Mouse (Mus musculus): ENCODE results near the gene Trpt1. TPM values are rescaled to one million over a fixed set of nuclear protein-coding genes. Genes with fewer than 3 reads are reported as not detected.

The Trpt1 gene
- total RNA-seq, 1 experiment from 2014 or later = 15.0 TPM

DNA sequence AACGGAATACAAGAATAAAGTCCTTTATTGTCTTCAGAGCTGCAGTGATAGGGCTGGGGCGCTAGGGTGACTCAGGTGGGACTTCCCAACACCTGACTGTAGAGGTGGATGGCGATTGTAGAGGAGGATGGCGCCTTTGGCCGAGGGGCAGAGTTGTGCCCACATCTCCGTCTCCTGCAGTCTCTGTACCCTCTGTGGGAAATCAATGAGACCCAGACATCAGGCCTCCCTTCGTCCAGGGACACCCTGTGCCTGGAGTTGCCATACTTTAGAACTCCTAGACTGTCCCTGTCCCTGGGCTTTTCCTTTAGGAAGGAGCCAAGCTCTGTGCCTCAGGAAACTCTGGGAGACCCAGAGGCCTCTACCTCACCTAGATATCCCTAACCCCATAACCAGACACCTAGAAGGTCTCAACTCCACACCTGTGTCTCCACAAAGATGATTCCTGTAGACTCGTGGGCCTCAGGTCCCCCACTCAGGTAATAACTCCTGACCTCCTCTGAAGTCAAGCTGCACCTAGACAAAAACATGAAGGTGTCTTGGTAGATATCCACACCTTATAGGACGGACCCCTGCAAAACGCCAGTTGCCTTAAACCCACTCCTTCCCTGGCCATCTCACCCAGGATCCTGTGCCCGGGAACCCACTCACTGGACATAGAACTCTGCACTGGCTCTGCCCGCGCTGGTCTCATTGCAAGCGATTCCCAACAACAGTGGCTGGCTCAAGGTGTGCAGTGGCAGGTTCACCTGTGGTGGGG lies 2.7 kb upstream of the Trpt1 start:
- no peak for DNase-seq

DNA sequence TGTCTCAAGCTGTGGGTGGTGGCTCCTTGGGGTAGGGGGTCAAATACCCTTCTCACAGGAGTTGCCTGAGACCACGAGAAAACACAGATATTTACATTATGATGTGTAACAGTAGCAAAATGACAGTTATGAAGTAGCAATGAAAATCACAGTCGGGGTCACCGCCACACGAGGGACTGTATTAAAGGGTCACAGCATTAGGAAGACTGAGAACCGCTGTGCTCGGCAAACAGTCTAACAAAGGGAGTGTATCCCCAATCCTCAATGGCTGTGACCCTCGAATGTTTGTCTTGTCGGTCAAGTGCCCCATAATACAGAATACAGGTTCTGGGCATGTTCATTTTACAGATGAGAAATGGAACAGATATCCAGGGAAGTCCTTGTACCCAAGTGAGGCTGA lies 1.9 kb upstream of the Trpt1 start:
- no peak for DNase-seq

DNA sequence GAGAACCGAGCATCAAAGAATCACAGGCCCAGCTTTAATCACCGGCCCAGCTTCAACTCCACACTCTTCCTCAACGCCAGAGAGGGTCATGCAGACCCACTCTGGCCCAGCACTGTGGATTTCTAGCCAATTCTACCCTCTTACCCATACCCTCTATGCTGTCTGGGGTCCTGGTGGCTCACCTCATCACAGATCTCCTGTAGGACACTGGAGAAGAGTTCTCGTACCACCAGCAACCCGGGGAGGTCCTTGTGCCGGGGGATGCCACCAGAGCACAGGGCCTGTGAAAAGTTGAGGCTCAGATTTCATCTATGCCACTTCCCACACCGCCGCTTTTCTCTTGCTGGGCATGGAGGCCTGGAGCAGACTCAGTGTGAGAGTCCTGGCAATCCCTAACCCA lies 1.4 kb upstream of the Trpt1 start:
- no peak for DNase-seq

DNA sequence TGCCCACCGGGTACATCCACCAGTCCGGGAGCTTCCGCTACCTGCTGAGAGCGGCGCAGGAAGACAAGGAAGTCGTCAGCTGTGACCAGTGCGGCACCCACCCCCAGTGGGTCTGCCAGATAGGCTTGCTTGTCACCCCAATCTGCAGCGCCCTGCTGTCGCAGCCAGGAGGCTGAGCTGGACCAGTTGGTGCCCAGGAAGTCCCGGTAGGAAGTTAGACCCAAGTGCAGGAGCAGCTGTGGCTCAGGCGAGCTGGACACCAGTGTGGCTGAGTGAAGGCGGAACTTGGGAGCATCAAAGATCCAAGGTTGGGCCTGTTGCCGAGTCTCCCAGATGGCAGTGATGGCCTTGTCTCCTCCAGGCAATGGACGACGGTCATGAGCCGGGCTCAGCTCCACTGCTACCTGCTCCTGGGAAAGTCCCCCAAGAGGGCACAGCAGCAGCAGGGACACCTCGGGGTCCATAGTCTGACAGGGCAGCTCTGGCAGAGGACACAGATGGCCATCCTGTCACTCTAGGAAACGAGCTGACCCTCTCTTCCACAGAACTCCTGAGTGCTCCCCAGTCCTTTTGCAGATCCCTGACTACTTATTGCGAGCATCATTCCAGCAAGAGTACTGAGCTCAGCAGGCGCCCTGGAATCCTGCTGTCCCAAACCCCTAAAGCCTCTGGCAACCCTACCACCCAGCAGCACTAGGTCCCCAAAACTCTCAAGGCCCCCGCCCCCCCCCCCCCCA lies 508 bp upstream of the Trpt1 start:
- peak; percentile 65 for DNase-seq

DNA sequence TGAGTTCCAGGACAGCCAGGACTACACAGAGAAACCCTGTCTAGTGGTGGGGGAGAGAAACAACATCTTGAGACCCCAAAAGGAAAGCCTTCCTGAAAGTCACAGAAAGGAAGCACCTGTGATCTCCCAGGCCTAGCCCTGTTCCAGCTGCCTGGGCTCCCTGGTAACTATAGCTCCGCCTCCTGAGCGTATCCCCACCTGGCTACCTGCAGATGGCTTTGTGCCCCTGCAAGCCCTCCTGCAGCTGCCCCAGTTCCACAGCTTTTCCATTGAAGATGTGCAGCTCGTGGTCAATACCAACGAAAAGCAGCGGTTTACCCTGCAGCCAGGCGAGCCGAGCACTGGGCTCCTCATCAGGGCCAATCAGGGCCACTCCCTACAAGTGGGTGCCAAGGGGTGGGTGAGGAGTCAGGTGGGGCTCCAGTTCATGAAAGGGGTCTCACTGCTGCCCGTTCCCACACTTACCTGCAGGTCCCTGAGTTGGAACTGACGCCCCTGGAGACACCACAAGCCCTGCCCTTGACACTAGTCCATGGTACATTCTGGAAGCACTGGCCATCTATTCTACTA lies 1.9 kb downstream of the Trpt1 start:
- no peak for DNase-seq

DNA sequence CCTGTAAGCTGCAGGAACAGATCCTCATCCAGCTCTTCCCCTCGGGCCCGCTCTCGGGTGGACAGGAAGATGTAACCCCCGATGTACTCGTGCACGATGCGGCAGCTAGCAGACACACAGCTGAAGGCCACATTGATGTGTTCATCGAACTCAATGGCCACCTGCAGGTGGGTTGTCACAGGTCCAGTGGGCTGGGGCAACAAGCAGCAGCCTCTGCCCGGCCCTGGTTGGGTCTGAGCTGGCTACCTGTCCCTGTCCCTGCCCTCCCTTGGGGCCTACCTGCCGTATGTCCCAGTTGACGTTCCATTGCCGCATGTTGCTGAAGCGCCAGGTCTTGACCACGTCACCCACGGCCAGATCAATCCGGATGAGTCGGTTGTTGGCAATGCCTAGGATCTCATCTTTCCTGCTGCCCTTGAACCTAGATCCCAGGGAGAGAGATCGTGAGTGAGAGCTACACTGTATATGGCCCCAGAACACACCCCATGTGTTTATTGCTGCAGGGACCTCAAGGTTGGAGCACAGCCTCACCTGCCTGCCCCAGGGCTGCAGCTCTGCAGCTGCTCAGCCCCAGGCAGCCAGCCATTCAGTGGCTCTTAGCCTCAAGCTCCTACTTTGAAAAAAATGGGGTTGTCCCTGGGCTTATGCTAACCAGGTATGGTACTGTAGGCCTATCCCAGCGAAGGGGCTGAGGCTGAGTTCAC lies 3.6 kb downstream of the Trpt1 start:
- DNase-seq = no peak

DNA sequence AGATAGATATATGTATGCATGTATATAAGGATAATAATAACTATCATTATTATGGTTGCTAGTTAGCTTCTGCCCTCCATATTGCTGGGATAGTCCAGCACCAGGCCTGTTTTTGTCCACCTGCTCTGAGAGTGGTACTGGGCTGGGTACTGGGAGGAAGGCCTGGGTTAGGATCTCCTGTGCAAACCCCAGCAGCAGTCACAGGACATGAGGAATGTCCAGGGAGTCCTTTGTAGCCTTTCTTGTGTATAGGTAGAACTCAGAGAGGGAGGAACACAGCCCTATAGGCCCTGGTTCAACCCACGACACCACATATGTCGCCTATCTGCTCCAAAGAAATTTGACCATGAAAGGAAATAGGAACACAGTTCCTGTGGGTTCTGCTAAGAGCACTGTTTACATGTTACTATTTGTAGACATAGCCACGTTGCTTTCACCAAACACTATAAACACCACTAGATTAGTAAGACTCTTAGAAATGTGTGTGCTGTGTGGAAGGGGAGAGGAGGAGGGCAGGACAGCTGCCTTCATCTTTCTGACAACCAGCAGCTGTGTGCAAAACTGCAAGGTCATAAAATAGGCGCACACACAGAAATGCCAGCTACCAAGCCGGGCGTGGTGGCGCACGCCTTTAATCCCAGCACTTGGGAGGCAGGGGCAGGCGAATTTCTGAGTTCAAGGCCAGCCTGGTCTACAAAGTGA lies 11.1 kb downstream of the Trpt1 start:
- no peak for DNase-seq

DNA sequence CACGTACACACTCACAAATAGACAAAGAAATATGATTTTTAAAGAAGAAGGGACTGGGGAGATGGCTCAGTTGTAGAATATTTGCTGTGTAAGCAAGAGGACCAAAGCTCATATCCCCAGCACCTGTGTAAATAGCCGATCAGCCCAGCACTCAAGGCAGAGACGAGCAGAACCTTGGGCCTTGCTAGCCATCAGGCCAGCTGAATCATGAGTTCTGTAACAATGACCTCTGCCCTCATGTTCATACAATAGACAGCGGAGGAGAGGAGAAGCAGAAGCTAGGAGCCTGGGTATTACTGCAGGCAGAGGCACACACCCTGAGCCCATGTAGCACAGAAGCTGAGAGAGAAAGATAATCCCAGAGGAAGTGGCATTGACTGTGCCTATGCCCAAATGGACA lies 16.5 kb downstream of the Trpt1 start:
- no peak for DNase-seq

DNA sequence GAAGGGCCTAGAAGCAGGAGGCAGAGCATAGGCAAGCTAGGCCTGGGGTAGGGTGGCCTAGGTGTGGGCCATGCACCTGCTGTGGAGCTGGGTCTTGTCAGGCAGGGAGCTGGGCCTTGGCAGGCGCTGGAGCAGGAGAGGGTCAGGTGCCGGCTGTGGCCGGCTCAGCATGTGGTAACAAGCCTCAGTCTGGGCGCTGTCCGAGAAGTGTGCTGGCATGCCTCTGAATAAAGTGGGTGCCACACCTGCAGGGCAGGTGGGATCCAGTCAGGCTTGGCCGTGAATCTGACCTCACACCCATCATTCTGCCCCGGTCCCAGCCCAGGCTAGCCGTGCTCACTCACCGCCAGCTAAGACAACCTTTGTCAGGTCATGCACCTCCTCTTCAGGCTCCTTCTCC lies 18.1 kb downstream of the Trpt1 start:
- no peak for DNase-seq

DNA sequence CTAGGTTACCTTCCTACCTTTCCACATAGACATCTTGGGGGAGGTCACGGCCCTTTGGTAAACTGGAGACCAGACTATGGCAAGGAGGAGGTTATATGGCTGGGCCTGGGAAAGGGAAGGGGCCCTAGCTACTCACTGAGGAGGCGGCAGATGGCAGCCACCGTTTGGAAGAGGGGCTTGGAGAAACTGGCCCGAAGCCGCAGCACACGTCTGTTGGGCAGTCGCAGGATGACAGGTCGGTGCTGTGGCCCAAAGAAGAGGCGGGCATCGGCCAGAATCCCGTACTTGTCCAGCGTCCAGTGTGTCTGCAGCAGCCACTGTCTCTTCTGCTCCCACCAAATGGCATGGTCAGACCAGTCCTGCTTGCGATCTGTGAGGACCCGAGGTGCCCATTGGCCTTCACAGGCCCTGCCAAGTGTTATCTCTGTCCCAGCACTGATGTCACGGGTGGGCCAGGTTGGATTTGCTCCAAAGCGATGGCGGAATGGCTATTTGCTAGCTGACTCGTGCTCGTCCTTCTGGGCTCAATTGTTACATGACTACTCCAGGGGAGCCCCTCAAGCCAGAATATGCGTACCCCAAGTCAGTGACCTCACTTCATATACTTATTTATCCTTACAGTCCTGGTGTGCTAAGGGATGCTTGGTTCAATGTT lies 18.7 kb downstream of the Trpt1 start:
- DNase-seq = no peak

DNA sequence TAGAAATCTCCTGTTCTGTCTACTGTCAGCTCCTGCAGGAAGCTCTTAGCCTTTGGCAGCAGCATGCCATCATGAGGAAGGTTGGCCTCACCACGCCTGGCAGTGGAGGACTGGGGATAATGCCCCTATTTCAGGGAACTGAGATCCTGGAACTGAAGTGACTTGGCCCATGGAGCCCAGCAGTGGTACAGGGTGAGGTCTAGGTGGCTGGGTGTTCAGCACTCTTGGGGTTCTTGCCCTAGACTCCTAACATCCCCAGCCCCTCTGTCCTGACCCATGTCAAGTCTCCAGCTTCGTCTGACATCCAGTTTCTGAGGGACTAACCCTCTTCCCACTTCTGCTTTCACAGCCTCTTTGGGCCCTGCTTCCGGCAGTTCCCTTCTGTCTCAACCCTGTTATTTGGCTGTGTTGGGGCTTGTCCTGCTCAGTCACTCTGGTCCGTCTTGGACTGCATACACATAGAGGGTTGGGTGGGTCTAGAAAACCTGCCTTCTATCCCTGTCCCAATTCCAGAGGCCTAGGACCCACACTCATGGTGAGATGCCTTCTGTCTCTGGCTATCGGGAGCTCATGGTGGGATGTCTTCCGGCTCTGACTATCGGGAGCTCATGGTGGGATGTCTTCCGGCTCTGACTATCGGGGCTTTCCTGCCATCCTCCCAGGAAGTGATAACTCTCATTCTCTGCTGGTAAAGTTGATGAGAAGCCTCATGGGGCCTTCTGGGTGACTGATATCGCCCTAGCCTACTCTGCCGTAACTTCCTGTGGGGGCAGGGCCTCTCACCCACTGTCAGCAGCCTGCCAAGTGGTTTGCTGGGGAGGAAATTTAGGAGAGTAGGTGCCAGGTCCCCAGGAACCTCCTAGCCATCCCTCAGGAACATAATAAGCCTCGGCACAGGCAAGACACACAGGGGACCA lies 21.9 kb downstream of the Trpt1 start:
- no peak for DNase-seq

DNA sequence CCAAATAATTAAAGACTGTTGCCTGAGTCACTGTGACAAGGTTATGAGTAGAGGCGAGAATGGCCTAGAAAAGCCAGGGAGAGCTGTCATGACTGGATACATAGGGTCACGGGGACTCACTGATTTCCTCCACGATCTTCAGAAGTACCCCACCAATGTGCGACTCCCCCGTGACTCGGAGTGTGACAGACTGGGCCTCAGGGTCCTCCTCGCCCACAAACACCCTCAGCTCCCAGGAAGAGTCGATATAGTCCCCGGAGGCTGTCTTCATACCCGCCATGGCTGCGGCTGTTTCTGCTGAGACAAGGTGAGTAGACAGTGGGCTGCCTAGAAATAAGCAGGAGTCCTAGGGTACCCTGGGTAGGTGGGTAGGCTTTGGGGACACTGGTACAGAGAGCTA lies 22.6 kb downstream of the Trpt1 start:
- DNase-seq = no peak

DNA sequence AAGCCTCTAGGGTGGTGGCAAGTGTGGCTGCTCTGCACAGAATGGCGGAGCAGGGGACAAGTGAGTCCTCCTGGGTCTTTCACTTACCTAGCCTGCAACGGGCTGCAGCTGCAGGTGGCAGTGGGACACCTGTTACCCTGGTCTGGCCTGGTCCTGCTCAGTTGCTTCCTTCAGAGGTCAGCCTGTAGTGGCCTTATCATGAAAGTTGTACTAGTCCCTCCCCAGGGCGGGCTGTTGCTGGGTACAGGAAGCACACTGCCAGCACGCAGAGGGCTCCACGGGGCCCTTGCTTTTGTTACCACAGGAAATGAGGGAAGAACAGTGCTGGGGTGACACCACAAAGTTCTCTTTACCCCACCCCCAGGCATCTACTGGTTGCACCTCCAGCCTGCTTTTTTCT lies 23.3 kb downstream of the Trpt1 start, which contains the start of gene Fermt3:
Fermt3 (minus strand) TSS at position 279 of the 400 bp plus-strand sequence.
- peak; percentile 52 for DNase-seq

DNA sequence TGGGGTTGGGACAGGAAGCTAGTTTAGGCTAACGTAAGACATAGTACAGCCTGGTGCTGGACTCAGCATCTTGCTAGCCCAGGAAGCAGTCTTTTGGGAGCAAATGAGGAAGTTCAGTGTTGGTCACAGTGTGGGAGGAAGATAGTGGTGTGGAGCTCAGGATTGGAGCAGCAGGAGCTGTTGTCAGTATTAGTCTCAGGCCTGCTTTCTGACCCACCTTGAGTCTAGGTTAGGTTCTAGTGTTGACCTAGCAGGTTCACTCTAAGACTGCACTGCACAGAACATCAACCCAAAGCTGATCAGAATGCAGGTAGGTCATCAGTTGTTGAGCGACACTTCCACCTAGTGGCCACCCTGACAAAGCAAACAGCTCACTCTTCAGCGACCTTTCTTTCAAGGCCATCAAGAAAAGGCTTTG lies 24.3 kb downstream of the Trpt1 start:
- peak; percentile 80 for DNase-seq

DNA sequence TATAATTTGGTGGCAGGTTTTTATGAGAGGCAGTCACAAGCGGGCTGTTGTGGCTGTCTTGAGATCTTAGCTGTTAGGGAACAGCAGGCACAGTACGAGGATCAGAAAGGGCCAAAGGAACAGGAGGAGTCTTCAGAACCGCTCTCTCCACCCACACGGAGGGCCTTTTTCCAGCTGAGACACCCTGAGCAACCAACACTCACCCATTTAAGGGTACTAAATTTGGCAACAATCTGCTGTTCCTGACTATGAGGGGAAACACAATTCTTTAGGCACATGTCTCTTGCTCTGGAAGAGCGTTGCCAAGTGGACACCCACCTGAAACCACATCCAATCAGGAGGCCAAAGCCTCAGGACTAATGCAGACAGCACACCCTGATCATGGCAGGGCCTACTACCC lies 33.6 kb downstream of the Trpt1 start:
- no peak for DNase-seq

DNA sequence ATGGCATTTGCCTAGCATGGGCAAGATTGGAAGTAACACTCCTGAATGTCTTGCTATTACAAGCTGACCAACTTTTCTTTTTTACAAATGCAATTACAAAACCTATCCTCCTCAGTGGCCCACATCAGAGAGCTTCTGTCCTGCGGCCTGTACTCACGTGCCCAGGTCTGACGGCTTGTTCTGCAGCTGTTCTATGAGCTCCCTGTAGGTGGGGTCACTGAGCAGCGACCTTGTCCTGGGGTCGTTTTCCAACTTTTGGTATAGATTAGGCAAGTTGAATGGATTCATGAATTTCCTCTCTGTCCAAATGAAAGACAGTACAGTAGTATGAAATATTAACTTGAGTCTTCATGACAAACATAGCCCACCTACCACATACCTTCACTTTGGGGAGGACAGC lies 38.1 kb downstream of the Trpt1 start:
- DNase-seq = no peak

DNA sequence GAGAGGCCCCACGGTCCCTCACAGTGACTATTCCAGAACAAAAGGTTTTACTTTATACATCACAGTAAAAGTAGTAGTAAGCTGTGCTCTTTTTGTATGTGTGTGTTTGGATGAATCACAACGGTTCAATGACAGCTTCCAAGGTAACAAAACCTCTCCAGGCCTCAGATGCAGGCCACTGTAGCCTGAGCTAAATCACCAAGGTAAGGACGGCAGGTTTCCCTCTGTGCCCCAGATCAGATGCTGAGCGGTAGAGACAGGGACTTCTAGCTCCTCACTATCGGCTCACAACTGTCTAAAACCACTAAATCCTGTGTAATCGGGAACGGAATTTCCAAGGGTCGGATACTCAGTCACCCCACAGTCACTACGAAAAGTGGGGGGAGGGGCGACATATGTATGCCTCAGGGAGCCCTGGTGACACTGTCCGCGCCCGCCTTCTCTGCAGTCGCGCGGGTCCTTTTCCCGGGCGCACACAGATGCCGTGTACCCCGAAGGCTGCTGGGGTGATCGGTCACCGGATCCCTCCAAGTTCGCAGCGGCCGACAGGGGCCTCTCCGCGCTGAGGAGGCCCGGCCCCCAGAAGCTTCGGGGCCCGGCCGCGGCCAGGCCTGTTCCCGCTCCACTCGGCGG lies 43.3 kb downstream of the Trpt1 start:
- peak; percentile 83 for DNase-seq

DNA sequence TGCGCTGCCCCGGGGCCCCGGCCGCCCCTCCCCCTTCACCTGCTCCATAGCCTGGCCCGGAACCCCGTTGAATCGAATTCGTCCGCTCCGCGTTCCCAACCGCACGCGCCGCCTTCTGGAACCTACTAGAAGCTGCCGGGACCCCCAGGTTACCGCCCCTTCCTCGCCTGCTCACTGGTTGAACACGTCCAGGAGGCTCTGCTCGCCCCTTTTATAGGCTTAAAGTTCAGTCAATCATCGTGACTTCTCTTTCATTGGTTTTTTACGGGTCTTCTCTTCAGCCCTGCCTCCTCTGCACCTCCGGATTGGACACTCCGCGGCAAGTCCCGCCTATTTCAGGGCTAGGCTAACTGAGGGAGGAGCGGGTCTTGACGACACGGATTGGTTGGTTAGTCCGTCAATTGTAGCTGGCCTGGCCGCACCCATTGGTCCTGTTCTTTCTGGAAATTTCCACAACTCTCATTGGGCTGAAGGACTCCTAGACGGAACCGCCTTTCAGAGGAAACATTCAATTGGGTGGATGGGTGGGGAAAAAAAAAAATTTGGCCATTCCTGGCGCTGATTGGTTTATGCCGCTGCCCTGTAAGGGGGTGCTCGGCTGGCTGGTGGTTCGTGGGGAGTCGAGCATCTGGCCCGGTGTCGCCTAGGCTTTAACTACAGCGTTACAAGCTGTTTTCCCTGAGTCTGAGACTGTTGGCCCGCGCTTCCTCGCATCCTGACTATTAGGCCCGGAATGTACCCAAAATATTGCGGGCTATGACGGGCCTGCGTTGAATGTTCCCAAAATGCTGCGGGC lies 44.1 kb downstream of the Trpt1 start, which contains the start of gene Stip1:
Stip1 (minus strand) TSS at position 127 of the 796 bp plus-strand sequence.
- peak; percentile 99 for DNase-seq

DNA sequence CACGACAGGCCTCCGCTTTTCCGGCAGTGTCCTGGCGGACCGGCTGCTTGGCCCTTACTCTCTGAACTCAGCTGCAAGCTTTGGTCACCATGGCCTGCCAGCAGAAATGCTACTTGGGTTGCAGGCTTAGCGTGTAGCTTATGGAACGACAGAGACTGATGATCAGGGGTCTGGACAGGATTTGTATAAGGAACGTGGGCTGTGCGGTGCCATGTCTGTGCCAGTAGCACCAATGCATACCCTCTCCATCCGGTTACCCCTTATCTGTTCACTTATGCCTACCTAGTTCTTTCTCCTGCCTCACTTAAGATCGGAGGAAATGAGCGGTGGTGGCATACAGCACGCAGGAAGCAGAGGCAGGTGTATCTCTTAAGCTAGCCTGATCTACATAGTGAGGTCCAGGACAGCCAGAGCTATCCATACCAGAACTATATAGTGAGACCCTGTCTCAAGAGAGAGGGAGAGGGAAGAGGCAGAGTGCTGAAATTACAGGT lies 44.8 kb downstream of the Trpt1 start:
- no peak for DNase-seq
